Mouse (Mus musculus) liver (tissue): ENCODE results near the gene Gm44596.

Experiments used
- DNase-seq: peaks from one replicate; pipeline ENCODE4 v3.0.0-alpha.2; 2020; ENCODE audit warnings: mixed read lengths

Gene Gm44596

DNA sequence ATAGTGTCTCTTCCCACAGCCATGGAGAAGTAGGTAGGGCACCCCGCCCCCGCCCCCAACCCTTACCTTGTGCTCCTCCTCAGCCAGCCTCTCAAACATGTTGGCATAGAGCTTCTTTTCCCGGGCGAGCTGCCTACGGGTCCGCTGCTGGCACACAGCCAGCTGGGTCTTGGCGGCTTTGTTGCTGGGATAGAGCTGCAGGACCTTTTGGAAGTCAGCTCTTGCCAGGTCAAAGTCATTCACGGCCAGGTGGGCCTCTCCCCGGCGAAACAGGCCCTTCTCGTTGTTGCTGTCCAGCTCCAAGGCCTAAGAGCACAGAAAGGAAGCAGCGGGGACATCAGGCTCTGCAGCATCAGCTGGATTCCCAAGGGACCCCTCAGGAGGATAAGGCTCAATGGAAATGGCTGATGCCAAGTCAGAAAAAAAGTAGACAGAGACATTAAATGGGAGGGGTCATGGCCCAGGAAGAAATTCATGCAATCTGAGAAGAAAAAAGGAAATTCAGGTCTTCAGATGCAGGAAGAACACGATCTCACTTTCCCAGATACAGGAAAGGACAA lies 57.1 kb downstream of the Gm44596 start:
- no peak for DNase-seq

DNA sequence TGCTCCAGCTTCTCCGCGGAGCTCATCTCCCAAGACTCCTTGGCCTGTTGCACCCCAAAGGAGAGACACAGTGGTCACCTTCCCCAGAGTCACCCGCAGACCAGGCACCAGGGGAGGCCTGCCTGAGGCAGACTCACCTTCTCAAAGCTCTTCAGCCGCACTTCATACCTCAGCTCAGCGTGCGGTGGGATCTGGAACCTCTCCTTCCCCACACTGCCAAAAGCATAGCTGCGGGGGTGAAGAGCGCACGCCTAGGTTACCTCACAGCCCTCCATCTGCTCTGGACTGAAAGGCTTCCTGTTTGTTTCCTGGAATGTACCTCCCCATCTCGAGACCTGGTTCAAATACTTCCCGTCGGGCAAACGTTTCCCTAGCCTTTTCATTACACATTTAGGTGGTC lies 58.3 kb downstream of the Gm44596 start:
- no peak for DNase-seq

- peak; percentile 35 for DNase-seq
Measured at GRCm38 (mm10) chr6:128435474-128435873, 60.2 kb downstream of the Gm44596 start.

DNA sequence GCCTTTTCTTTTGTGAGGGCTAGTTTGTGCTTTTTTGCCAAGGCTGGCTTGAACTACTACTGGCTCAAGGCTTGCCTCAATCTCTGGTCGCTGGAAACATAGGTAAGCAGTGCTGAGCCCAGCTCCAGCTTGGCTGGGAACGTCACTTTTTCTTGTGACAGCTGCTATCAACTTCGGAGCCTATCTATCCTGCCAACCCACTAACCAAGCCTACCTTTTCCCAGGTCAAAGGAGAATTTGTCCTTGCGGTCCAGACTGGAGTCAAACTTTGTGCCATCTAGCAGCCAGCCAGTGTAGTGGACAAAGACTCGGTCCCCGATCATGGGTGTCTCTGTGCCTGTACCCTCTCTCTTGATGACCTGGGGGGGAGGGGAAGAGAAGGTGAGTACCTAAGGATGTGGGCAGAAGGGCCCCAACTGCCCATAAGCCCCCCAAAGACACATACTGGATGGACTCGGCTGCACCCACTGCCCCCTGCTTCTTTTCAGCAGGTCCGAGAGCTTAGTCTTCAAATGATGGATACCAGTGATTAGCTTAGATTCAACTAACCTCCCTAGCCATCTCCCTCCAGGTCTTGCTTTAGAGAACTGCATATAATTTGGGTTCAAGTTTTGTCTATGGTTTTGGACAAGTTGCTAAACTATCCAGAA lies 61.2 kb downstream of the Gm44596 start:
- DNase-seq = no peak

GRCm38 (mm10) chr6:128437288-128437687 lies 62.0 kb downstream of the Gm44596 start:
- DNase-seq = no peak

DNA sequence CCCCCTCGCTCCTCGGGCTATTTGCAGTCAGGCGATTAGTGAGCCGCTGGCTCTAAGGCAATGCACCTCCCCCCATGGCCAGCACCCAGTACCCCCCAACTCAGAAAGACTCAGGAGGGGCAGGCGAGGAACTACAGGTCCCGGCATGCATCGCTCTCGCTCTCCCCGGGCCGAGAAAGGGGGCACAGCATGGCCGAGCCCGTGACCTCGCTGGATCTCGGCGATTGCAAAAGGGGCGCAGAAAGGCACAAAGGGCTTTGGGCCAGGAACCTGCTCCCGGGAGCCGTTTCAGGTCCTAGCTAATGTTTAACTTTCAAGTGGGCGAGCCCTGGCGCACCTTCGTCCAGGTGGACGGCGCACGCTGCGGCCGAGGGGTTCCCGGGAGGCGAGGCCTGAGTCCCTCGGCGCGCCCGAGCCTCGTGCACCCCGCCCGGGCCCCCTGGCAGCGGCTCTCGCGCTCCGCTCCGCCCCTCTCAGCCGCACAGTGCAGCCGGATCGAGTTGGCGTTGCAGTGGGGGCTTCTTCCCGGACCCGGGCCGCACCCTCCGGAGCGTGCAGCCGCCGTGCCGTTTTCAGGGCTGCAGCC lies 62.5 kb downstream of the Gm44596 start:
- DNase-seq = peak; percentile 75

- DNase-seq = peak; percentile 95
Measured at GRCm38 (mm10) chr6:128438317-128438870, 63.1 kb downstream of the Gm44596 start, which contains the start of gene Fkbp4. Gene Fkbp4 (minus strand): TSS chr6:128438677.

DNA sequence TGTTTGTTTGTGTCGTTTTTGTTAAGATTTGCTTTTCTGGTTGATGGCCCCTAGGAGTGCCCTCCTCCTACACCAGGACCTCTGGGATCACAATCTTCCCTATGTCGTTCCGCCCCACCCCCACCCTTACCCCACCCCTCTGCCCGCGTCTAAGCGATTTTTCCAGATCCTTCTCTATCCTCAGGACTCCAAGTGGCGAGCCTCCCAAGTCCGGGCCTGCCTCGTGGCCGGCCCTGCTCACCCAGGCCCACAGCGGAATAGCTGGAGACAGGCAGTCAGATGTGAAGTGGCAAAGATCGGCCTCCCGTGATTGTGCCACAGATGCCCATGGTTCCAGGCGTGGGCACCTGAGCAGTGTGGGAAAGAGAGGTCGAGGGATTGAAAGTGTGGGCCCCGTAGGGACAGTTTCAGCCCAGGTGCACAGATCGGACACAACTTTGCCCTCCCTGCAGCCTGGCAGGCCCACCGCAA lies 63.6 kb downstream of the Gm44596 start:
- DNase-seq = no peak

DNA sequence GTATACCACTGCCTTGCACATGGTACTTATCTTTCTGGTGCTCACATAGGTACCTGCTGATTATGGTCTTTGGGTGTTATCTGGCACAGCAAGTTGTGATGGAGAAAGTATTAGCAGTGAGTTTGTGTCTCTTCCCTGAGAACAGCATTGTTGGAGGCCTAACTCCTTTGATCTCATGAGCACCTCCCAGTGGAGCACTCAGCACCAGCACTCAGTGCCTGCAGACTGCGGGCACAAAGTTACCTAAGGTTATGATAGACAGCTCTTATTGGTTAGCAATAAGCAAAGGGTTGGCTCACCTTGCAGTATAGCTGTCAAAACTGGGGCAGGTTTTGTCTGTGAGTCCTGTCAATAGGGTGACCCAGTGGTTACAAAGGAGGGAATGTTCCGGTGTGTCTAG lies 64.9 kb downstream of the Gm44596 start:
- DNase-seq = no peak

DNA sequence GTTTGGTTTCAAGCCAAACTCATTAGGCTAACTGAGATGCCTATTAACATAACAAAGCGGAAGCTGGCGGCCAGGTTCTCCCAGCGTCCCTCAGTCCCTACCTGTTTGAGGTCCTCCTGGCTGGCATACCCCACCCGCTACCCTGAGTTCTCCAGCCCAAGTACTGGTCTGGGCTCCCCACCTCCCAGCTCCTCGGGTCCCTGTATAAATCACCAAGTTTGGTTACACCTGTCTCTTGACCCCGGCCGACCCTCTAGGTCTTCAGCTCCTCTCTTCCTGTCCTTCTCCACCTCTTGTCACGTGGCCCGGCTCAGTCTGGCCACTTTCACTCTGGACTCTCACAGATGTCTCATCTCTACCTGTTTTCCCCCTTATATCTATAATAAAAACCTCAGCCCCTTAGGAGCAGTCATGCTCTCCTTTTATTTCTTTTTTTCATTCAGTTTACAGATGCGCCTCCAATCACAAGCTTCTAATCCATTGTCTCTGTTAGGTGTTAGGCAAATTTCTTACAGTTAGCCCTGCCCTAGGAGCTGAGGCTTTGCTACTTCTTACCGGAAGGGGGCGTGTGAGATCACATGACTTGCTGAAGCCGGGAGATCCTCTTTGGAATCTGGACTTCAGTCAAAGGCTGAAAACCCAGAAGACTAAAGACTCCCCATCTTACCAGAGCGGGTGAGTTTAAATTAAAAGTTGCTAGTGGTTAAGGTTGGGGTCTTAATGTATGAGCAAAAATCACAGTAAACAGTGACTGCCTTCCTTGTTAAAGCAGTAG lies 70.6 kb downstream of the Gm44596 start:
- peak; percentile 47 for DNase-seq

- DNase-seq = no peak
Measured at GRCm38 (mm10) chr6:128447063-128447462, 71.8 kb downstream of the Gm44596 start.

- no peak for DNase-seq
Measured at GRCm38 (mm10) chr6:128455835-128456605, 80.7 kb downstream of the Gm44596 start.
